Mouse (Mus musculus): ENCODE measurements around the gene Traf3ip2. TPM values are rescaled to one million over a fixed set of nuclear protein-coding genes. Genes with fewer than 3 reads are reported as not detected.

The Traf3ip2 gene
- polyA plus RNA-seq, 1 experiment = 2.9 TPM

DNA sequence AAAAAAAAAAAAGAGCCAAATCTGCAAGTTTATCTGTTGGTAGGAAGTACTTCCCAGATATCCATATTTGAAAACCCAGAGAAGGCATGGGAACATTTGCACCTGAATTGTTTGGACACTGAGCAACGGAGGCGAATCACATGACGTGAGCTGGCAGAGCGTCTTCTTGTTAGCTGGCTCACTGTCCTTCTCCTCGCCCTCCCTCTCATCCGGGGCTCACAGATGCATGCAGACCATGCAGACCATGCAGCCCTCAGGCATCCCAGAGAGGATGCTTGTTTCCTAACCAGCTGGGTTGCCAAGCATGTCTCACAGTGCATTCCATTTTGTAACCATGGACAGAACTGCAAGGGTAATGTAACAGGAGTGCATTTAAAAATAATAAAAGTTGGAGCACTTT lies 11.1 kb downstream of the Traf3ip2 start:
- TF ChIP-seq CTCF (IDR thresholded peaks at IDR 0.05; ENCODE audit: control insufficient read depth, insufficient read depth, insufficient read length) (no peak), USF1 (IDR thresholded peaks at IDR 0.05; ENCODE audit: low read depth) (no peak), CEBPB (IDR thresholded peaks at IDR 0.05; ENCODE audit: low read depth) (no peak), MYOD1 (IDR thresholded peaks at IDR 0.05; ENCODE audit: control insufficient read depth, insufficient read length, low read depth) (no peak)
- Histone ChIP-seq H3K4me3 (ENCODE audit: insufficient read depth, poor library complexity, severe bottlenecking) (no peak overlapping the region), H3K36me3 (ENCODE audit: control insufficient read depth, insufficient read depth) (peaks cover 4% of the 10 kb centered on the region), H3K79me3 (ENCODE audit: low read depth) (no peaks in the 10 kb centered on the region), H3K79me2 (ENCODE audit: control insufficient read depth, insufficient read depth) (no peaks in the 10 kb centered on the region), H3K27me3 (ENCODE audit: control insufficient read depth, insufficient read depth, insufficient read length) (no peaks in the 10 kb centered on the region), H3ac (ENCODE audit: control insufficient read depth, insufficient read length, low read depth) (no peak overlapping the region)

DNA sequence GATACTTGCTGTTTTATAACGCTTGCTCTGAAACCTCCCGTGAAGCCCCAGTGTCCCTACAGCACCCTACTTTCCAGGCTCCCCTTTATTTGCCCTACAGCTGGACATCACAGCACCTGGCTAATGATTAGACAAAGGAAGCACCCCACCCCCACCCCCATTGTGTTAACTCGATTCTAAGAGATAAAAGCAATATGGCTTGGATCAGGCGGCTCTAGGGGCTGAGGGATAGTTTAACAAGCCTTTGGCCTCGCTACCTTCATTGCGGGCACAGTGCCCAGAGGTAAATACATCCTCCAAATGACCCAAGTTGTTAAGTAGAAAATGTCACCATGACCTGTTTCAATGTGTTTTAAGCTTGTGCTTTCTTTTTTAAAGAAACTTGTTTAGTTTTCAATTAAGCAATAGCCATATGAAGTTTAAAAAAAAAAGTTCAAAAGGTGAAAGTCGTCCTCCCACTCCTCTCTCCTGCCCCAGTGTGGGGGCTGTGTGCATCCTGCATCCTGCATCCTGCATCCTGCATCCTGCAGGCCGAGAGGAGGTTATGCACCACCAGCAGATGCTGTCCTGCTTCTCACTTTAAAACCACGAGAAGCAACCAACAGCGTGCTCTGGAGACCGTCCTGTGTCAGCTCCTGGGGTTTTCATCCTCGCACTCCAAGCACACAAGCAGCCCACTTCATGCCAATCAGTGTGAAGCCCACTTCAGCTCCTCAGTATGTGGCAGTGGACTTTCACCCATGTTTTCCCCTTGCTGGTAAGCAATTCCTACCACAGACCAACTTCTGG lies 12.3 kb downstream of the Traf3ip2 start:
- Histone ChIP-seq H3K4me3 (ENCODE audit: insufficient read depth, poor library complexity, severe bottlenecking) (no peak overlapping the region), H3ac (ENCODE audit: control insufficient read depth, insufficient read length, low read depth) (no peak overlapping the region), H3K79me3 (ENCODE audit: low read depth) (no peaks in the 10 kb centered on the region), H3K36me3 (ENCODE audit: control insufficient read depth, insufficient read depth) (peaks cover 4% of the 10 kb centered on the region), H3K27me3 (ENCODE audit: control insufficient read depth, insufficient read depth, insufficient read length) (no peaks in the 10 kb centered on the region), H3K79me2 (ENCODE audit: control insufficient read depth, insufficient read depth) (no peaks in the 10 kb centered on the region)
- no peak for TF ChIP-seq CTCF (IDR thresholded peaks at IDR 0.05; ENCODE audit: control insufficient read depth, insufficient read depth, insufficient read length)
- no peak for TF ChIP-seq CEBPB (IDR thresholded peaks at IDR 0.05; ENCODE audit: low read depth)
- no peak for TF ChIP-seq MYOG (IDR thresholded peaks at IDR 0.05; ENCODE audit: control insufficient read depth, extremely low read depth, insufficient read length)
- TF ChIP-seq FOSL1 (IDR thresholded peaks at IDR 0.05; ENCODE audit: insufficient read depth, low read length, poor library complexity, severe bottlenecking) = no peak
- no peak for TF ChIP-seq MAX (IDR thresholded peaks at IDR 0.05)
- no peak for TF ChIP-seq MYOD1 (IDR thresholded peaks at IDR 0.05; ENCODE audit: control insufficient read depth, insufficient read length, low read depth)
- no peak for TF ChIP-seq USF1 (IDR thresholded peaks at IDR 0.05; ENCODE audit: low read depth)

DNA sequence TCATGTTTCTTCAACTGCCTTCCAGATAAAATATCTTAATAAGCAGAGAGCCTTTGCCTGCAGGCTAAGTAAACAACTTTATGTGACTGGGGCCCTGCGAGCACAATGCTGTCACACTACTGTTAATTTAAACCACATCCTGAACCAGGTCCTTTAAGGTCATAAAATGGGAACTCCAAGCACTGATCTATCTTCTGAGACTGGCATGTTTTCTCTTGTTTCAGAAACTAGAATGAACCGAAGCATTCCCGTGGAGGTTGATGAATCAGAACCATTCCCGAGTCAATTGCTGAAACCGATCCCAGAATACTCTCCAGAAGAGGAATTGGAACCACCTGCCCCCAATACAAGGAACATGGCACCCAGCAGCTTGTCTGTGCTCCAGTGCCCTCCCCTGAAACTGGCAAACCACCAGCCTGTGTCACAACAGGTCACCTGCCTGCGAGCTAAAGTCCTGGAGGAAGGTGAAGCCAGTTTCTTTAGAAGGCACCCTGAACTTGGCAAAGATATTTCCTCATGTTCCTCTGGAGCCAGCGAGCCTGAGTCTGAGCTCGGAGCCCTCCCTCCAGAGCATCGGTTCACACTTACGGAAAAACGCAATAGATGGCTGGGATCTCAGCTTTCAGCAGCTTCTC lies 13.0 kb downstream of the Traf3ip2 start:
- Histone ChIP-seq H3K79me2 (ENCODE audit: control insufficient read depth, insufficient read depth) (no peaks in the 10 kb centered on the region), H3K27me3 (ENCODE audit: control insufficient read depth, insufficient read depth, insufficient read length) (no peaks in the 10 kb centered on the region), H3K4me3 (ENCODE audit: insufficient read depth, poor library complexity, severe bottlenecking) (no peak overlapping the region), H3ac (ENCODE audit: control insufficient read depth, insufficient read length, low read depth) (no peak overlapping the region), H3K36me3 (ENCODE audit: control insufficient read depth, insufficient read depth) (peaks cover 4% of the 10 kb centered on the region), H3K79me3 (ENCODE audit: low read depth) (no peaks in the 10 kb centered on the region)
- TF ChIP-seq MAX (IDR thresholded peaks at IDR 0.05) (no peak), CTCF (IDR thresholded peaks at IDR 0.05; ENCODE audit: control insufficient read depth, insufficient read depth, insufficient read length) (no peak), MYOD1 (IDR thresholded peaks at IDR 0.05; ENCODE audit: control insufficient read depth, insufficient read length, low read depth) (no peak), FOSL1 (IDR thresholded peaks at IDR 0.05; ENCODE audit: insufficient read depth, low read length, poor library complexity, severe bottlenecking) (no peak), CEBPB (IDR thresholded peaks at IDR 0.05; ENCODE audit: low read depth) (no peak), USF1 (IDR thresholded peaks at IDR 0.05; ENCODE audit: low read depth) (no peak)

DNA sequence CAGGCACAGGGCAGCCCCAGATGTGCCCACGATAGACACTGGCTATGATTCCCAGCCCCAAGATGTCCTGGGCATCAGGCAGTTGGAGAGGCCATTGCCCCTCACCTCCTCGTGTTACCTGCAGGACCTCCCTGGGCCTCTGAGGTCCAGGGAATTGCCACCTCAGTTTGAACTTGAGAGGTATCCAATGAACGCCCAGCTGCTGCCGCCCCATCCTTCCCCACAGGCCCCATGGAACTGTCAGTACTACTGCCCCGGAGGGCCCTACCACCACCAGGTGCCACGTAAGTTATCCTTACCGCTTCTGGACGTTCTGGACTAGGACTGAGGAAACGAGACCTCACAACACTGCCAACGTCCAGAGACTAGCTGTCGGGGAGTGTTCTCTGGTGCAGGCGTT lies 13.6 kb downstream of the Traf3ip2 start:
- H3ac ChIP-seq (ENCODE audit: control insufficient read depth, insufficient read length, low read depth) = no peak overlapping the region
- H3K36me3 ChIP-seq (ENCODE audit: control insufficient read depth, insufficient read depth) = peaks cover 4% of the 10 kb centered on the region
- H3K4me3 ChIP-seq (ENCODE audit: insufficient read depth, poor library complexity, severe bottlenecking) = no peak overlapping the region
- no peaks in the 10 kb centered on the region for H3K79me3 ChIP-seq (ENCODE audit: low read depth)
- H3K27me3 ChIP-seq (ENCODE audit: control insufficient read depth, insufficient read depth, insufficient read length) = no peaks in the 10 kb centered on the region
- TF ChIP-seq CEBPB (IDR thresholded peaks at IDR 0.05; ENCODE audit: low read depth) = no peak
- no peak for TF ChIP-seq MAX (IDR thresholded peaks at IDR 0.05)
- TF ChIP-seq FOSL1 (IDR thresholded peaks at IDR 0.05; ENCODE audit: insufficient read depth, low read length, poor library complexity, severe bottlenecking) = no peak
- TF ChIP-seq USF1 (IDR thresholded peaks at IDR 0.05; ENCODE audit: low read depth) = no peak
- no peak for TF ChIP-seq MYOD1 (IDR thresholded peaks at IDR 0.05; ENCODE audit: control insufficient read depth, insufficient read length, low read depth)
- no peak for TF ChIP-seq MYOG (IDR thresholded peaks at IDR 0.05; ENCODE audit: control insufficient read depth, extremely low read depth, insufficient read length)
- TF ChIP-seq CTCF (IDR thresholded peaks at IDR 0.05; ENCODE audit: control insufficient read depth, insufficient read depth, insufficient read length) = no peak
- H3K79me2 ChIP-seq (ENCODE audit: control insufficient read depth, insufficient read depth) = no peaks in the 10 kb centered on the region

DNA sequence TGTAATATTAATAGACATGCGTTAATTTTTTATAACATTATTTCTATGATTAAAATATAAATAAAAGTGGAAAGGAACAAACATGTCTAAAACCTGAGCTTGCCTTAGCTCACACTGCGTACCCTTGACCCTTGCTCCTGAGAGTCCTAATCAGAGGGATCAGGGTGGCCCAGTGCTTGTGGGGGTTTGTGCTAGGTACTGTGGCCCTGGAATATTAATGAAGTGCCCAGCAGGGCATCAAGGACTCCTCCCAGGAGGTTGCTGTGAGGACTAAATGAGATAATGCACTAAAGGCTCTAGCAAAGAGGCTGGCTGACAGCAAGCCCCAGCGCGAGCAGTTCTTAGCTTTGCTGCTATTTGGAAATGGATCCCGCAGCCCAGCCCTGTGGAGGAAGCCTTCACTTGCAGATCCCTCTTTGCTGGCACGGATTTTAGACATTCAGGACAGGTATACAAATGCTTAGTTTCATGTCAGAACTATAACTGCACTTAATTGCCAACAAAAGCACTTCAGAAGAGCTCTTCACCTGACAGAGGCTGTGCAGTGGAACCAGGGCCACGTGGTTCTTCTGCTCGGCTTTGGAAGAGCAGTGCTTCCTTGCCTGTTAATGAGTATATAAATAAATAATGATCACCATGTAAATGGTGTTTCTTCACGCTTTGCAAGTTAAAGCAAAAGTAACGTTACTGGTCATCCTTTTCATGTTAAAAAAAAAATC lies 16.2 kb downstream of the Traf3ip2 start:
- no peak overlapping the region for H3ac ChIP-seq (ENCODE audit: control insufficient read depth, insufficient read length, low read depth)
- no peak overlapping the region for H3K4me3 ChIP-seq (ENCODE audit: insufficient read depth, poor library complexity, severe bottlenecking)
- TF ChIP-seq CEBPB (IDR thresholded peaks at IDR 0.05; ENCODE audit: low read depth) = no peak
- TF ChIP-seq CTCF (IDR thresholded peaks at IDR 0.05; ENCODE audit: control insufficient read depth, insufficient read depth, insufficient read length) = no peak
- TF ChIP-seq MAX (IDR thresholded peaks at IDR 0.05) = no peak
- no peak for TF ChIP-seq FOSL1 (IDR thresholded peaks at IDR 0.05; ENCODE audit: insufficient read depth, low read length, poor library complexity, severe bottlenecking)
- no peak for TF ChIP-seq MYOG (IDR thresholded peaks at IDR 0.05; ENCODE audit: control insufficient read depth, extremely low read depth, insufficient read length)
- no peak for TF ChIP-seq USF1 (IDR thresholded peaks at IDR 0.05; ENCODE audit: low read depth)
- no peaks in the 10 kb centered on the region for H3K79me3 ChIP-seq (ENCODE audit: low read depth)
- no peaks in the 10 kb centered on the region for H3K79me2 ChIP-seq (ENCODE audit: control insufficient read depth, insufficient read depth)
- peaks cover 4% of the 10 kb centered on the region for H3K36me3 ChIP-seq (ENCODE audit: control insufficient read depth, insufficient read depth)
- no peaks in the 10 kb centered on the region for H3K27me3 ChIP-seq (ENCODE audit: control insufficient read depth, insufficient read depth, insufficient read length)
